Mouse (Mus musculus): ENCODE data around the gene Mfsd4a.

The Mfsd4a gene

GRCm38 (mm10) chr1:132065001-132065400 lies 2.9 kb downstream of the Mfsd4a start:
- no peak for DNase-seq

GRCm38 (mm10) chr1:132063096-132063495 lies 4.8 kb downstream of the Mfsd4a start:
- DNase-seq, result no peak

- DNase-seq, result no peak
These were observed 5.9 kb downstream of the Mfsd4a start for GRCm38 (mm10) chr1:132061750-132062541.

GRCm38 (mm10) chr1:132060036-132060769 lies 7.7 kb downstream of the Mfsd4a start:
- no peak for DNase-seq

- DNase-seq, result no peak
These were observed 9.3 kb downstream of the Mfsd4a start for GRCm38 (mm10) chr1:132058558-132058957.

- no peak for DNase-seq
These were observed 12.7 kb downstream of the Mfsd4a start for GRCm38 (mm10) chr1:132055054-132055664.

- DNase-seq, result no peak
These were observed 13.5 kb downstream of the Mfsd4a start for GRCm38 (mm10) chr1:132054387-132054786.

GRCm38 (mm10) chr1:132051746-132052145 lies 16.1 kb downstream of the Mfsd4a start:
- no peak for DNase-seq

GRCm38 (mm10) chr1:132046143-132046735 lies 21.6 kb downstream of the Mfsd4a start:
- peak; percentile 65 for DNase-seq

GRCm38 (mm10) chr1:132043759-132044158 lies 24.1 kb downstream of the Mfsd4a start:
- DNase-seq, result no peak

- DNase-seq, result no peak
These were observed 27.7 kb downstream of the Mfsd4a start for GRCm38 (mm10) chr1:132040201-132040621.

- no peak for DNase-seq
These were observed 29.1 kb downstream of the Mfsd4a start for GRCm38 (mm10) chr1:132038753-132039152.

- no peak for DNase-seq
These were observed 30.1 kb downstream of the Mfsd4a start for GRCm38 (mm10) chr1:132037746-132038145.

- DNase-seq, result no peak
These were observed 35.7 kb downstream of the Mfsd4a start for GRCm38 (mm10) chr1:132032172-132032571.

- no peak for DNase-seq
These were observed 37.3 kb downstream of the Mfsd4a start for GRCm38 (mm10) chr1:132030574-132030973.

- no peak for DNase-seq
These were observed 39.4 kb downstream of the Mfsd4a start for GRCm38 (mm10) chr1:132028413-132028812.

GRCm38 (mm10) chr1:132027978-132028377 lies 39.9 kb downstream of the Mfsd4a start:
- no peak for DNase-seq

- DNase-seq, result no peak
These were observed 40.8 kb downstream of the Mfsd4a start for GRCm38 (mm10) chr1:132026925-132027646.

GRCm38 (mm10) chr1:132022107-132022506 lies 45.8 kb downstream of the Mfsd4a start:
- DNase-seq, result no peak

- no peak for DNase-seq
These were observed 48.0 kb downstream of the Mfsd4a start for GRCm38 (mm10) chr1:132019876-132020275.

GRCm38 (mm10) chr1:132016691-132017090 lies 51.2 kb downstream of the Mfsd4a start:
- DNase-seq, result no peak

- no peak for DNase-seq
These were observed 53.1 kb downstream of the Mfsd4a start for GRCm38 (mm10) chr1:132014800-132015199.

- DNase-seq, result no peak
These were observed 55.0 kb downstream of the Mfsd4a start for GRCm38 (mm10) chr1:132012861-132013260.
